Mouse (Mus musculus) intestine, postnatal 0 days (tissue): ENCODE measurements around the gene Slc7a11. TPM values are rescaled to one million over a fixed set of nuclear protein-coding genes. Genes with fewer than 3 reads are reported as not detected.

ENCODE experiments used
- ATAC-seq: fragments of 200-750 bp; cut with Nextera tagmentation; 2 replicates; pipeline ENCODE4 v1.8.0; 2017; ENCODE audit warnings: mild to moderate bottlenecking, moderate TSS enrichment, moderate library complexity
- H3K27ac ChIP-seq: fragments of 300-500 bp; sonication (generic); 2 replicates; pipeline ENCODE4 v1.5.1; 2014; ENCODE audit warnings: mild to moderate bottlenecking, low read depth, low read length, moderate library complexity
- H3K27me3 ChIP-seq: fragments of 300-500 bp; sonication (generic); replicated peaks from 2 replicates; pipeline ENCODE4 v1.6.1; 2014; ENCODE audit warnings: low read length, mixed read lengths; ENCODE audit not compliant: control insufficient read depth, insufficient read depth
- H3K36me3 ChIP-seq: fragments of 300-500 bp; sonication (generic); 2 replicates; pipeline ENCODE4 v1.6.1; 2014; ENCODE audit warnings: mild to moderate bottlenecking, moderate library complexity; ENCODE audit not compliant: control insufficient read depth, insufficient read depth
- H3K4me1 ChIP-seq: fragments of 300-500 bp; sonication (generic); replicated peaks from 2 replicates; pipeline ENCODE4 v1.6.1; 2014; ENCODE audit warnings: antibody characterized with exemption, low read length, mixed read lengths; ENCODE audit not compliant: control insufficient read depth, insufficient read depth
- H3K4me2 ChIP-seq: fragments of 300-500 bp; sonication (generic); replicated peaks from 2 replicates; pipeline ENCODE4 v1.6.1; 2014; ENCODE audit warnings: low read depth, mild to moderate bottlenecking, moderate library complexity
- H3K4me3 ChIP-seq: fragments of 300-500 bp; sonication (generic); 2 replicates; pipeline ENCODE4 v1.5.1; 2014; ENCODE audit warnings: low read depth, low read length
- H3K9ac ChIP-seq: fragments of 300-500 bp; sonication (generic); 2 replicates; pipeline ENCODE4 v1.6.1; 2014; ENCODE audit warnings: mild to moderate bottlenecking, low read depth, low read length
- H3K9me3 ChIP-seq: fragments of 300-500 bp; sonication (generic); 2 replicates; pipeline ENCODE4 v1.6.1; 2016; ENCODE audit warnings: mixed run types; ENCODE audit not compliant: control insufficient read depth
- CTCF ChIP-seq: sonication (generic); IDR thresholded peaks from 2 replicates; pipeline ENCODE4 v1.5.1; 2016; ENCODE audit warnings: low read depth, mild to moderate bottlenecking, control low read depth, antibody characterized with exemption, moderate library complexity
- WGBS: fragments of 180-500 bp; shearing (Covaris S2); extraction: QIAGEN DNeasy Blood & Tissue Kit; methylation state at CpG from one replicate; pipeline ENCODE4 v1.1.7; 2014; 5-methylcytosine and 5-hydroxymethylcytosine counted together
- polyA plus RNA-seq: library from polyadenylated mRNA; unstranded; fragments of >200 nt; fragmentation: Nextera tagmentation; extraction: Ambion mirVana; gene quantifications from 2 replicates; pipeline ENCODE4 v1.2.1, GENCODE M21; 2015

Slc7a11 gene
- polyA plus RNA-seq = 0.05 and 0.13 TPM in 2 replicates

DNA sequence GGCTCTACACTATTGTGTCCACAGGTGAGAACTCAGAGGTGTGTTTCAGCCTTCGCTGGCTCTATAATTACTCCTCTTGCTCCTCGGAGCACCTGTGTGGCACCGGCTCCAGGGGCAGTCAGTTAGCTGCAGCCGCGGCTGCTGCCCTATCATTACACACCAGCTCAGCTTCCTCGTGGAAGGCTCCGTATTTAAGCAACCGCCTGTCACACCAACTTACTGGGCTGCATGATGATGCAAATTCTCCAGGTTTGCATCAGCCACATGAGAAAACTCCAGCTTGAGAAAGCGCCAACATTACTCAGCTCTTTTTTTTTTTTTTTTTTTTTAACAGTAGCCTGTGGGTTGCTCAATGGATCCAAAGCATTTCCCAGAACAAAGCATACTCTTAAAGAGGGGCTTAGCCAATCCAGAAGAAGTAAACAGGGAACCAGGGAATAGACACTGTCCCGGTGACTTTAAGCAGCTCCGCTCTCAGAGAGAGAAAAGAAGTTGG is at the start of gene Slc7a11:
Slc7a11 (minus strand) TSS at position 194 of the 496 bp plus-strand sequence.
- Histone ChIP-seq H3K27me3 (no peaks in the 10 kb centered on the region), H3K36me3 (no peaks in the 10 kb centered on the region), H3K9ac (peak within 1 kb of the TSS; percentile 8; the same call in 1 of the 2 replicates), H3K4me2 (peak within 1 kb of the TSS; percentile 72), H3K4me1 (no peaks in the 10 kb centered on the region), H3K9me3 (no peaks in the 10 kb centered on the region), H3K4me3 (peak within 1 kb of the TSS; percentile 34), H3K27ac (no peak within 1 kb of the TSS)
- TF ChIP-seq CTCF = no peak
- ATAC-seq = peak; percentile 73
- under 1% methylated on average over 11 of the region's 11 CpGs for WGBS

DNA sequence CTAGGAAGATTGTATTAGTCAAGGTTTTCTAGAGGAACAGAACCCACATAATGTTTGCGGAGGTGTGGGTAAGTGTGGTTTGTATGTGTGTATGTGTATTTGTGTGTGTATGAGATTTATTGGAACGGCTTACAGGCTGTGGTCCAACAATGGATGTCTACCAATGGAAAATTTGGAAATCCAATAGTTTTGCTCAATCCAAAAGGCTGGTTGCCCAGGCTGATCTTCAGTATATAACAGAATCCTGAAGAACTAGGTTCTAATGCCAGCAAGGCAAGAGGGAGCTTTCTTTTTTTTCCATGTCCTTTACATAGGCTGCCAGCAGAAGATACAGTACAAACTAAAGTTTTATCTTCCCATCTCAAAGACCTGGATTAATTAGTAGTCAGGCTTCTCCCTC is 48.3 kb upstream of the Slc7a11 start:
- ATAC-seq = no peak
- Histone ChIP-seq H3K4me1 (no peaks in the 10 kb centered on the region), H3K36me3 (no peaks in the 10 kb centered on the region), H3K9ac (no peak overlapping the region), H3K27me3 (no peaks in the 10 kb centered on the region), H3K27ac (no peak overlapping the region), H3K9me3 (no peaks in the 10 kb centered on the region), H3K4me3 (no peak overlapping the region), H3K4me2 (no peak overlapping the region)
- TF ChIP-seq CTCF = no peak
- WGBS = 96% methylated on average over 2 of the region's 2 CpGs

DNA sequence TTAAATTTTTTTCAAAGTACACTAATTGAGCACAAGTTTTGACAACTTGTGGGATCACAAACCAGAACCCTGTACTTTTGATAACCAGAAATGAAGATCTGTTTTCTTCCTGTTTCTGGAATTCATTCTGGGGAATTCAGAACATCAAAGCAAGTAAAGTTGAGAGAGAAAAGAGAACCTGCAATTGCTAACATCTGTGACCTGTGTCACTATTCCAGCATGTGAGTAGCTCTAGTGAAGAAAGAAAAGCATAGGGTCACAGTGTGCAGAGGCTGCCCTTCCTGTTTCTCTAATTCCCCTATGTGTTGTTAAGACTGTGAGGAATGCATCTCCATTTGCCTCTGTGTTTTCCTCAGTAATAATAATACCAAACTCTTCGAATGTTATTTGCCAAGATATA is 40.7 kb upstream of the Slc7a11 start:
- TF ChIP-seq CTCF = no peak
- Histone ChIP-seq H3K4me2 (no peak overlapping the region), H3K4me3 (no peak overlapping the region), H3K36me3 (no peaks in the 10 kb centered on the region), H3K27me3 (no peaks in the 10 kb centered on the region), H3K9me3 (no peaks in the 10 kb centered on the region), H3K9ac (no peak overlapping the region), H3K27ac (no peak overlapping the region), H3K4me1 (no peaks in the 10 kb centered on the region)
- ATAC-seq = no peak
- 89% methylated on average over 1 of the region's 1 CpGs for WGBS

GRCm38 (mm10) chr3:50462223-50462622 is 18.8 kb upstream of the Slc7a11 start:
- no peaks in the 10 kb centered on the region for H3K36me3 ChIP-seq
- no peak for ATAC-seq
- H3K9me3 ChIP-seq = no peaks in the 10 kb centered on the region
- no peaks in the 10 kb centered on the region for H3K27me3 ChIP-seq
- no peak overlapping the region for H3K4me2 ChIP-seq
- TF ChIP-seq CTCF = no peak
- H3K4me1 ChIP-seq = no peaks in the 10 kb centered on the region
- WGBS = 95% methylated on average over 2 of the region's 2 CpGs
- no peak overlapping the region for H3K27ac ChIP-seq
- H3K9ac ChIP-seq = no peak overlapping the region
- no peak overlapping the region for H3K4me3 ChIP-seq

DNA sequence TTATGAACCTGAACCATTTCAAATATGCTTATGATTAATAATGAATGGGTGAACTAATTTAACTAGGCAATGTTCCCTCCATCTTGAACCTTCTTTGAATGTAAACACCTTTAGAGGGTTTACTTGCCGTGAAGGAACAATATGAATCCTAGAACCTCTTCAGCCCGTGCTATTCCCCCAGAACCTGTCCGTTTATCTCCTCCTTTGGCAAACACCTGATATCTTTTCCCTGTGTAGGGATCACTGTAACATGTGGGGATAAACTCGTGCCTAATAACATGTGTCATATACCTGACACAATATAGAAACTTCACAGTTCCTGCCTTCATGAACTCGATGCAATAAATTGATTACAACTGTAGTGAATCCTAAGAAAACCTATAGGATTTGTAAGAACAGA is 13.7 kb upstream of the Slc7a11 start:
- no peaks in the 10 kb centered on the region for H3K27me3 ChIP-seq
- H3K4me3 ChIP-seq = no peak overlapping the region
- no peak overlapping the region for H3K4me2 ChIP-seq
- H3K9me3 ChIP-seq = no peaks in the 10 kb centered on the region
- ATAC-seq = no peak
- H3K36me3 ChIP-seq = no peaks in the 10 kb centered on the region
- no peaks in the 10 kb centered on the region for H3K4me1 ChIP-seq
- no peak overlapping the region for H3K27ac ChIP-seq
- WGBS = 57% methylated on average over 5 of the region's 5 CpGs
- TF ChIP-seq CTCF = no peak
- no peak overlapping the region for H3K9ac ChIP-seq

GRCm38 (mm10) chr3:50456564-50456963 is 13.2 kb upstream of the Slc7a11 start:
- peak; percentile 60 for ATAC-seq
- Histone ChIP-seq H3K4me3 (no peak overlapping the region), H3K4me2 (no peak overlapping the region), H3K27ac (no peak overlapping the region), H3K36me3 (no peaks in the 10 kb centered on the region), H3K9me3 (no peaks in the 10 kb centered on the region), H3K4me1 (no peaks in the 10 kb centered on the region), H3K27me3 (no peaks in the 10 kb centered on the region), H3K9ac (no peak overlapping the region)
- WGBS = 65% methylated on average over 4 of the region's 4 CpGs
- TF ChIP-seq CTCF = no peak

- no peak for ATAC-seq
- no peaks in the 10 kb centered on the region for H3K27me3 ChIP-seq
- 43% methylated on average over 1 of the region's 1 CpGs for WGBS
Measured at GRCm38 (mm10) chr3:50456023-50456422, 12.6 kb upstream of the Slc7a11 start.

More at GRCm38 (mm10) chr3:50456023-50456422, 12.6 kb upstream of the Slc7a11 start:
- Histone ChIP-seq H3K4me2 (no peak overlapping the region), H3K9me3 (no peaks in the 10 kb centered on the region), H3K27ac (no peak overlapping the region), H3K4me1 (no peaks in the 10 kb centered on the region), H3K36me3 (no peaks in the 10 kb centered on the region), H3K9ac (no peak overlapping the region), H3K4me3 (no peak overlapping the region)
- TF ChIP-seq CTCF = no peak
